Mouse (Mus musculus): Measurements from ENCODE around the gene Lats2.

- no peak for TF ChIP-seq CTCF (IDR thresholded peaks at IDR 0.05; ENCODE audit: borderline replicate concordance, insufficient read depth, low read length)
- TF ChIP-seq POLR2A (IDR thresholded peaks at IDR 0.05; ENCODE audit: low read depth, low read length) = no peak
Measured at GRCm38 (mm10) chr14:57709171-57709570, 49.0 kb downstream of the Lats2 start.

Measured in embryonic fibroblast, embryonic 13.5 days (primary cell).